Mouse (Mus musculus): Measurements from ENCODE around the gene Nkx2-3. TPM values are rescaled to one million over a fixed set of nuclear protein-coding genes. Genes with fewer than 3 reads are reported as not detected.

Nkx2-3 gene
- polyA plus RNA-seq, 1 experiment from 2014 or later = not detected

DNA sequence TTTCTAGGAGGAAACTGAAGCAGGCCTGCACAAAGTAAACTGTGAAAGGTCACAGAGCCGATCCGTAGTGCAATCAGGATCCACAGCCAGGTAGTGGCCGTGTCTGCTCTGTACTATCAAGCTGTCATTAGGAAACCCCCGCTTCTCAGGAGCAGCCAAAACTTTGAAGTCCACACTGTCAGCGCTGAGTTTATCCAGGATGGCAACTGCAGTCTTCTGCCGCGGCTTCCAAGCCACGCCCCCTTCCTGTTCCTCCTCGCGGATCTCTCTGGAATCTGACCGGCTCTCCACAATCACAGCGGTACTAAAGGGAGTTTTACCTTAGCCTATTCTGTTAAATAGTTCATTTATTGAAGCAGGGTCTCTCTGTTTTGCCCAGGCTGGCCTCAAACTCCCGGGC is 27.3 kb upstream of the Nkx2-3 start:
- Histone ChIP-seq H3K27ac (no peak overlapping the region), H3K9me3 (ENCODE audit: control insufficient read depth, low read length) (no peaks in the 10 kb centered on the region), H3K27me3 (ENCODE audit: control insufficient read depth, insufficient read depth, low read length) (peaks cover 75% of the 10 kb centered on the region), H3K9ac (no peak overlapping the region), H3K36me3 (replicated peaks; ENCODE audit: control insufficient read depth, insufficient read depth) (no peaks in the 10 kb centered on the region), H3K4me1 (replicated peaks; ENCODE audit: control insufficient read depth, insufficient read depth, low read length) (no peaks in the 10 kb centered on the region), H3K4me2 (replicated peaks) (no peak overlapping the region), H3K4me3 (replicated peaks; ENCODE audit: low read length) (no peak overlapping the region)
- ATAC-seq (ENCODE audit: low FRiP score) (no peak), DNase-seq (ENCODE audit: low spot score) (no peak)
- WGBS = 4% methylated on average over 13 of the region's 13 CpGs

DNA sequence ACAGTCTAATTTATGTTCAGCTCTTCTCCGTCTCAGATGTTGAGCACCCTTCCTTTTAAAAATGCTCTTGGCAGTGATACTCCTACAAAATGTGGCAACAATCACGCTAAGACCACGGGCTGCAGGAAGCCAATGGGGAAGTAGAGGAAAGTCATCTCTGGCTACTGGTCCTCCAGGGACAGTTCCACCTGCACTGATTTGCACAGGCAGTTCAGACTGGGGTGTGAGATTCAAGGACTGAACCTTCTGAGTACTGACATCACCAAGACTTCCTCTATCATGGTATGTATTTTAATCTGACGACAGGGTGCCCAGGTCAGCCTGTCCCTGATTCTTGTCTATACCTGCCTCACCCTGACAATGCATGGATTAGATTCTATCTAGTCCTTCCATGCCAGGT is 20.1 kb upstream of the Nkx2-3 start:
- Histone ChIP-seq H3K4me2 (replicated peaks) (no peak overlapping the region), H3K4me3 (replicated peaks; ENCODE audit: low read length) (no peak overlapping the region), H3K27me3 (ENCODE audit: control insufficient read depth, insufficient read depth, low read length) (peaks cover 63% of the 10 kb centered on the region), H3K36me3 (replicated peaks; ENCODE audit: control insufficient read depth, insufficient read depth) (no peaks in the 10 kb centered on the region), H3K27ac (no peak overlapping the region), H3K4me1 (replicated peaks; ENCODE audit: control insufficient read depth, insufficient read depth, low read length) (no peaks in the 10 kb centered on the region), H3K9ac (no peak overlapping the region), H3K9me3 (ENCODE audit: control insufficient read depth, low read length) (no peaks in the 10 kb centered on the region)
- ATAC-seq (ENCODE audit: low FRiP score) = no peak
- 82% methylated on average over 4 of the region's 4 CpGs for WGBS
- DNase-seq (ENCODE audit: low spot score) = no peak

DNA sequence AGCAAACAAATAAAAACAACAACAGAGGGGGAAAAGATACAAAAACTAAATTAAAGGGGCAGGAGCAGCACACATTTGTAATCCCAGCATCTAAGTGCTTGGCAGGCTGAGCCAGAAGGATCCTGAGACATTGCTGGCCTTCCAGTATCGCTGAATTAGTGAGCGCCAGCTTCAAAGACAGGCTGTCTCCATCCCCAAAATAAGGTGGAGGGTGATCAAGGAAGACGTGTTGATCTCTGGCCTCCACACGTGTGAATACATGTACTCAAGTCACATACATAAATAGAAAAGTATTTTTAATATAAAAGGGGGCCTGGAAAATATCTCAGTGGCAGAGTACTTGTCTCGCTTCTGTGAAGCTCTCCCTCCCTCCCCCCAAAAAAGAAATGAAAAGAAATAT is 15.1 kb upstream of the Nkx2-3 start:
- Histone ChIP-seq H3K4me1 (replicated peaks; ENCODE audit: control insufficient read depth, insufficient read depth, low read length) (no peaks in the 10 kb centered on the region), H3K9ac (no peak overlapping the region), H3K27me3 (ENCODE audit: control insufficient read depth, insufficient read depth, low read length) (peaks cover 100% of the 10 kb centered on the region), H3K36me3 (replicated peaks; ENCODE audit: control insufficient read depth, insufficient read depth) (no peaks in the 10 kb centered on the region), H3K9me3 (ENCODE audit: control insufficient read depth, low read length) (no peaks in the 10 kb centered on the region), H3K4me3 (replicated peaks; ENCODE audit: low read length) (no peak overlapping the region), H3K4me2 (replicated peaks) (no peak overlapping the region), H3K27ac (no peak overlapping the region)
- ATAC-seq (ENCODE audit: low FRiP score) = no peak
- DNase-seq (ENCODE audit: low spot score) = no peak
- WGBS = 8% methylated on average over 5 of the region's 5 CpGs

DNA sequence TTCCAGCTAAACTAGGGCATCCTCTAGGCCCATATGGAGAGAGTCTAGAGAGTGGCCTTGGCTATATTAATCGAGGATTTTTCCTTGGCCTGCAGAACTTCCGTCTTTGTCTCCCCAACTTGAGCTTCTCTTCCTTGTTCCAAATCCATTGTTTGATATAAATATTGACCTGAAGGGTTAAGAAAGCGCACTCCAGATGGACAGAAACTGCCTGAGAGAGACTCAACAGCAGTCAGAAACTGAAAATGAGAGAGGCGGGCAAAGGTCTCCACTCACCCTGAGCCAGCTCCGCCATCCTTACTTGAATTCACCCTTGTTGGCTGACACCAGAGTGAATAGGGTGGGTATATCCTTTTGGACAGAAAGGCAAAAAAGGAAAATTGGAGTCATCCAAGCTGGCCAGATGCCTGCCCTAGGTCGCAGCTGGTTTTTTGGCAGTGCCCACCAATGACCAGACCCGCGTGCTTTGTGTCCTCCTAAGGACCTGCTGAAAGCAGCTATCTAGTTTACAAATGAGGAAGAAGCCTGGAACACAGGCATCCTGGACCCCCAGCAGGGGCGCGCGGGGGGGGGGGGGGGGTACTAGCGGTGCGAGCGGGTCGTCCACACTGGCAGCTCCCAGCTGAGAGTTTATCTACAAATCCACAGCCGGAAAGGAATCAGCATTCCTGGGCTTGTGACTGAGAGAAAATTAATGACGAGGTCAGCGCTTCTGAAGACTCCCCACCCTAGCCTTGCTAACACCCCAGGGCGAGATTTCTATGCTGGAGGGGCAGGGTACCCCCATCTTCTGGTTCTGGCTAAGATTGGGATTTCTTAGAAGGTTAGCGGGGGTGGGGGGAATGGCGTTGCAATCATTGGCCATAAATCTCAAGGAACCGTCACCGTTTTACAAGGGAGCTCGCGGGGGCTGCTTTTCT is 13.1 kb upstream of the Nkx2-3 start:
- DNase-seq (ENCODE audit: low spot score) (no peak), ATAC-seq (ENCODE audit: low FRiP score) (no peak)
- Histone ChIP-seq H3K27me3 (ENCODE audit: control insufficient read depth, insufficient read depth, low read length) (peaks cover 100% of the 10 kb centered on the region), H3K4me1 (replicated peaks; ENCODE audit: control insufficient read depth, insufficient read depth, low read length) (no peaks in the 10 kb centered on the region), H3K4me3 (replicated peaks; ENCODE audit: low read length) (no peak overlapping the region), H3K9me3 (ENCODE audit: control insufficient read depth, low read length) (no peaks in the 10 kb centered on the region), H3K4me2 (replicated peaks) (no peak overlapping the region), H3K9ac (no peak overlapping the region), H3K27ac (no peak overlapping the region), H3K36me3 (replicated peaks; ENCODE audit: control insufficient read depth, insufficient read depth) (no peaks in the 10 kb centered on the region)
- WGBS = 3% methylated on average over 25 of the region's 25 CpGs

DNA sequence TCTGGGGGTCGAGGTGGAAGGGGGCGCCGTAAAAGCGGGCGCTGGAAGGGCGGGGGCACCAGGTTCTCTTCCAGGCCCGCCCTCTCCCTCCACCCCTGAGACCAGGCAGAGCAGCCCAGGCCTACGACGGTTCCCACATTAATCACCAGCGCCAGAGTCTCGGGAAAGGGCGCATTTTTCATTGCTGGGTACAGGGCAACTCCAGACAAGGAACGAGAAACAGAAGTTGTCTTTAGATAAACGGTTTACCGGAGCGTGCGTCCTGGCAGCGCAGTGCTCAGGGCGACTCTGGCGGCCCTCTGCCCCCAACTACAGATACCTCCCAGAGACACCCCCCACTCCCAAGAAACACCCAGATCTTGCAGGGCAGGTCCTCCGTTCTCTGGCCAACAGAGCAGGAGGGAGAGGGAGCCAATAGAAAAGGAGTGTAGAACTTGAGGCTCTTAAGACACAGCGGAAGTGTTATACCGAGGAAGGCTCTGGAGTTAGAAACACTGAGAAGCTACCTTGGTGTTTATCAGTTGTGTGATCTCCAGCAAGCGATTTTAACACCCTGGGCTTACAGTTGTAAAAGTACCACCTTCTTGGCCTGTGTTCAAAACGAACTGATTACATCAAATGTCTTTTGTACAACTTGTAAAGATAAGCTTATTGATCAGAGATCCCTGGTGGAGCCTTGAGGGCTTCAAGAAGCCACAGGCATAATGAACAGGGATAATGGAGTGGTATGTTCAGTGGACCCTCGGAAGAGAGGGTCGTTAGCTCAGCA is 12.2 kb upstream of the Nkx2-3 start:
- ATAC-seq (ENCODE audit: low FRiP score) = no peak
- under 1% methylated on average over 27 of the region's 27 CpGs for WGBS

DNA sequence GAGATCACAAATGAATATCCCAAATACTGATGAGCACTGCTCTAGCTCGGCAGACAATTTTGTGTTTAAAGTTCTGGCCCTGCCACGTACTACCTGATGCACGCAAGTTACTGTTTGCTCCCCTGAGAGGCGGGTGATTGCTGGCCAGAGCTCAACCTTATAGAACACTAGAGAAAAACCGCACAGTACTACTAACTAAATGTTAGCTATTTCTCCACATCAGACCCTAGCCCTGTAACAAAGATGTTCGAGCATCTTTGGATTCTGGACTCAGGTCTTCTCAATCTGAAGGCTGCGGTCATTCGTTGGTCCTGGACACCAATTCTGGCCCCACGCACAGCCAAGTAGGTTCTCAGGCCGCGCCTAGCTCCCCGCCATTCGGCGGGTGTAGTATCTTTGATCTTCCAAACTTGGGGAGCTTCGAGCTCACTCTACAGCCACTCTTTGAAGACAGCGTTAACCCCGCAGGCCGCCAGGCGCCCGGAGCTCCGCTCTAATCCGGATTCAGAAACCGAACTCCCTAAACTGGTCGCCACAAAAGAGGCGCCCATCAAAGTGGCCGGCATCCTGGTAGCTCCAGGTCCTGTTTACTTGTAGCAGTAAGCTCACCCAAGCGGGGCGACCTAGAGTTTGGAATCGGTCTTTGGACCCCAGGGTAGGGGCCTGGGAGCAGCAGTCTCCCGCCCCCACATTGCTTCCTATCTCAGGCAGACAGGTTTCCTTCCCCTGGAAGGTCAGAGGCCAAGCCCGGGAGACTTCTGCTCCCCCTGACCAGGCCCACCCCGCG is 11.4 kb upstream of the Nkx2-3 start:
- no peaks in the 10 kb centered on the region for H3K36me3 ChIP-seq (replicated peaks; ENCODE audit: control insufficient read depth, insufficient read depth)
- 2% methylated on average over 33 of the region's 33 CpGs for WGBS
- no peak overlapping the region for H3K9ac ChIP-seq
- H3K9me3 ChIP-seq (ENCODE audit: control insufficient read depth, low read length) = no peaks in the 10 kb centered on the region
- no peak overlapping the region for H3K4me3 ChIP-seq (replicated peaks; ENCODE audit: low read length)
- no peak overlapping the region for H3K4me2 ChIP-seq (replicated peaks)
- DNase-seq (ENCODE audit: low spot score) (no peak), ATAC-seq (ENCODE audit: low FRiP score) (no peak)
- H3K27me3 ChIP-seq (ENCODE audit: control insufficient read depth, insufficient read depth, low read length) = peaks cover 100% of the 10 kb centered on the region
- H3K4me1 ChIP-seq (replicated peaks; ENCODE audit: control insufficient read depth, insufficient read depth, low read length) = no peaks in the 10 kb centered on the region
- no peak overlapping the region for H3K27ac ChIP-seq

More for the DNA sequence above, 12.2 kb upstream of the Nkx2-3 start:
- H3K4me1 ChIP-seq (replicated peaks; ENCODE audit: control insufficient read depth, insufficient read depth, low read length) = no peaks in the 10 kb centered on the region
- DNase-seq (ENCODE audit: low spot score) = no peak
- H3K27ac ChIP-seq = no peak overlapping the region
- H3K4me2 ChIP-seq (replicated peaks) = no peak overlapping the region
- no peaks in the 10 kb centered on the region for H3K9me3 ChIP-seq (ENCODE audit: control insufficient read depth, low read length)
- H3K9ac ChIP-seq = no peak overlapping the region
- H3K4me3 ChIP-seq (replicated peaks; ENCODE audit: low read length) = no peak overlapping the region
- H3K27me3 ChIP-seq (ENCODE audit: control insufficient read depth, insufficient read depth, low read length) = peaks cover 100% of the 10 kb centered on the region
- H3K36me3 ChIP-seq (replicated peaks; ENCODE audit: control insufficient read depth, insufficient read depth) = no peaks in the 10 kb centered on the region

DNA sequence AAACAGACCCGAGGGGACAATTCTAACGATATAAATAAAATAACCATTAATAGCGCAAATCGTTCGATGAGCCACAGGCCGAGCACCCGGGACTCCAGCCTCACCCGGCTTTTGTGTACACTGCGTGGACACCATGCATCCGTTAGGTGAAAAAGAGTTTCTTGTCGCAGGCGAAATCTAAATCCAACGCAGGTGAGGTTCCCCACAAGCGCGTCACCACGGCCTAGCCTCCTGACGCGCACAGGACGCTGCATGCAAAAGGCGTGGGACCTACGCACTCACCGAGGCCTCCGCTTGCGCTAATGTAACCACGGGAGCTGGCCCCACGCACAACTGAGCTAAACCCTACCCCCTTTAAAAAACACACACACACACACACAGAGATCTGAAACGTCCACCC is 10.7 kb upstream of the Nkx2-3 start:
- no peaks in the 10 kb centered on the region for H3K9me3 ChIP-seq (ENCODE audit: control insufficient read depth, low read length)
- H3K27ac ChIP-seq = no peak overlapping the region
- H3K4me1 ChIP-seq (replicated peaks; ENCODE audit: control insufficient read depth, insufficient read depth, low read length) = no peaks in the 10 kb centered on the region
- H3K4me3 ChIP-seq (replicated peaks; ENCODE audit: low read length) = no peak overlapping the region
- no peaks in the 10 kb centered on the region for H3K36me3 ChIP-seq (replicated peaks; ENCODE audit: control insufficient read depth, insufficient read depth)
- no peak overlapping the region for H3K9ac ChIP-seq
- no peak for DNase-seq (ENCODE audit: low spot score)
- peaks cover 100% of the 10 kb centered on the region for H3K27me3 ChIP-seq (ENCODE audit: control insufficient read depth, insufficient read depth, low read length)
- WGBS = 1% methylated on average over 27 of the region's 27 CpGs
- ATAC-seq (ENCODE audit: low FRiP score) = no peak
- no peak overlapping the region for H3K4me2 ChIP-seq (replicated peaks)

DNA sequence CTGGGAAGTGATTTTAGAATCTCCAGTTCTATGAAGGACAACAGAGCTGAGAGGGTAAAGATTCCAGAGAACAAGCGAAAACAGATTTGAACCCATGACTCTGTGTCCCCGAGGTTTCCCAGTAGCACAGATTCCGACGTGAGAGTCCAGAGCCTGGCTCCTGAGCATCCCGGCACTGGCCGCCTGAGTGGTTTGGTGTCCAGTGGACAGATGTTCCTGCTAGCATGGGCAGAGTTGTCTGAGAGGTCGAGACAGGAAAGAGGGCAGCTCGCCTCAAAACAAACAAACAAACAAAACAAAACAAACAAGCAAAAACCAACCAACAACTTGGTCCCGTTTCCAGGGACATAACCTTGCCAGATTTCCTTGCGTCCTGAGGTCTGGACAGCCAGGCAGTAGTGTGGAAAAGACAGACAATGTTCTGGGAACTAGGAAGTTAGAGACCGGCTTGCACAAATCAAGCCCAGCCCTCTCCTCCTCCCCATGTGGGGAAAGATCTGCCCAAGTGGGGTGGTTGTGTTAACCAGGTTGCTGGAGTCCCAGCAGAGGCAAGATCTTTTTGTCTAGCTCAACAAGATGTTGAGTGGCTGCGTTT is 10.0 kb upstream of the Nkx2-3 start:
- 2% methylated on average over 12 of the region's 12 CpGs for WGBS
- H3K36me3 ChIP-seq (replicated peaks; ENCODE audit: control insufficient read depth, insufficient read depth) = no peaks in the 10 kb centered on the region
- ATAC-seq (ENCODE audit: low FRiP score) = no peak
- H3K27me3 ChIP-seq (ENCODE audit: control insufficient read depth, insufficient read depth, low read length) = peaks cover 100% of the 10 kb centered on the region
- no peak overlapping the region for H3K4me3 ChIP-seq (replicated peaks; ENCODE audit: low read length)
- no peak overlapping the region for H3K27ac ChIP-seq
- no peak overlapping the region for H3K4me2 ChIP-seq (replicated peaks)
- no peaks in the 10 kb centered on the region for H3K4me1 ChIP-seq (replicated peaks; ENCODE audit: control insufficient read depth, insufficient read depth, low read length)
- H3K9me3 ChIP-seq (ENCODE audit: control insufficient read depth, low read length) = no peaks in the 10 kb centered on the region
- H3K9ac ChIP-seq = no peak overlapping the region
- no peak for DNase-seq (ENCODE audit: low spot score)

DNA sequence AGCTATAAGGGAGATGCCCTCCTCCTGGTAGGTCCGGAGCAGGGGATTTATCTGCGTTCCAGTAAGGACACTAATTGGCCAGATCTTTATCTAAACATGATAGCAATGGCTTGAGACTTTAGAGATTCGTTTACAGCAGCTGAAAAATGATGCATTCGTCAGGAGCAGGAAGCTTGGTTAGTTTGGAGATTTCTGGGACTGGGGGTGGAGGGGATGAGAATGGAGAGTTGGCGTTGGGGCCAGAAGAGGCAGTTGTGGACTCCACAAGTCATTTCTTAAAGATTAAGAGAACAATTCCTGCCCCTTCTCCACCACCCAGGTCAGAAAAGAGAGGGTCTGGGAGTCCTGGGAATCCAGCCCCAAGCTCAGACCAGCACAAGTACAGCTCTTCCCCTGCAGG is 8.6 kb upstream of the Nkx2-3 start:
- no peak overlapping the region for H3K9ac ChIP-seq
- H3K36me3 ChIP-seq (replicated peaks; ENCODE audit: control insufficient read depth, insufficient read depth) = no peaks in the 10 kb centered on the region
- WGBS = 2% methylated on average over 5 of the region's 5 CpGs
- no peak overlapping the region for H3K4me3 ChIP-seq (replicated peaks; ENCODE audit: low read length)
- H3K4me1 ChIP-seq (replicated peaks; ENCODE audit: control insufficient read depth, insufficient read depth, low read length) = no peaks in the 10 kb centered on the region
- DNase-seq (ENCODE audit: low spot score) = no peak
- H3K4me2 ChIP-seq (replicated peaks) = no peak overlapping the region
- peaks cover 100% of the 10 kb centered on the region for H3K27me3 ChIP-seq (ENCODE audit: control insufficient read depth, insufficient read depth, low read length)
- no peak overlapping the region for H3K27ac ChIP-seq
- H3K9me3 ChIP-seq (ENCODE audit: control insufficient read depth, low read length) = no peaks in the 10 kb centered on the region
- no peak for ATAC-seq (ENCODE audit: low FRiP score)

Measured in hindbrain, embryonic 14.5 days (tissue).